Mouse (Mus musculus) cerebellum, postnatal 36 days (tissue): Measurements from ENCODE around the gene Gse1.

Experiments used
- DNase-seq, 2 experiments: peaks; one replicate each; pipeline ENCODE4 v3.0.0; 2021 to 2022; ENCODE audit warnings: mixed read lengths in 2 of 2

The Gse1 gene

DNA sequence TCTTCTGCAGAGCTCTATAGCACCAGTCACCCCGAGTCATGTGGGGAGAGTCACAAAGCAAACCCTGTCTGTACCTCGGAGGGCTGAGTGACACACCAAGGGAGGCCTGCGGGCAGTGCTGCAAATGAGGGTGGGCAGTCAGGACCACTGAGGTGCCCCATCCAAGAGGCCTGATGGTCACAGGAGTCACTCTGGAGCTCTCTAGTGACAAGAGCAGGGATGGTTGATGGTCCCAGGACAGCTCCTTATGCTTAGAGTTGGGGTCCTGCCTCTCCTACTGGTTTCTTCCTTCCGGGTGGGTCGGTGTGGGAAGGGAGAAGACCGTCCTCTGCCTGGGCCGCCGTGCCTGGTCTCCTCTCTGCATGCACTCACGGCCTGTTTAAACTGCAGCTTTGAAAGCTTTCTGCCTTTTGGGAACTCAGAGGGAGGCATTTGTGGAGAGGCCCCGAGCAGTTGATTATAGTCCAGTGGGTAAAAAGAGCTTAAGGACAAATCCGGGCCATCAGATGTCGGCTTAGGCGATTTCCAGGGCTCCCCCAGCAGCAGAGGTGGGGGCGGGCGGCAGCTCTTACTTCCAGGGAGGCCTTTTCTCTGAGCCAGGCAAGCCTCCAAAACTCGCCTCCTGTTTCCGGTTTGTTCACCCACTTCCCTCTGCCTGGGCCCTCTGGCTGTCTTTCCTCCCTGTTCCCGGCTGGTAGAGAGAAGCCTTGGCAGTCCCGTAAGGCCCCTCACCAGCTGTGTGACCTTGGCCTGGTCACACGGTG lies 198.5 kb downstream of the Gse1 start:
- DNase-seq, result peak; percentile 56 to 61

DNA sequence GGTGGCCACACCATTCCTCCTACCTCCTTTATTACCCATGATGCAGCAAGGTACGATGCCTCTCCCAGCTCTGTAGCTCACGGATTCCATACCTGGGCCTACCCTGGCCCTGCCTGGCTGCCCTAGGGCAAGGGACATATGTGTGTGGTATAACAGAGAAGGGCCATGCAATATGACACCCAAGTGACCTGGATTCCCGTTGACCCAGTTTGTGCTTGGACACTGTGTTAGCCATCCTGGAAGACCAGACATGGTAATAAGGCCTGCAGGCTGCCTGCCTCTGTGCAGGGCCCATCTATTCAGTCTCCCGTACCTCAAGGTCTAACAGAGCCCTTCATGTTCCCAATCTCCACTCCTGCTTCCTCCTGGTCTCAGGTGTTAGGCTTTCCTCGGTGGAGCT lies 200.2 kb downstream of the Gse1 start:
- DNase-seq, result no peak

GRCm38 (mm10) chr8:120429116-120429515 lies 200.9 kb downstream of the Gse1 start:
- no peak for DNase-seq

GRCm38 (mm10) chr8:120431042-120431441 lies 202.8 kb downstream of the Gse1 start:
- DNase-seq, result peak; percentile 48 to 53

- no peak for DNase-seq
These were observed 204.2 kb downstream of the Gse1 start for GRCm38 (mm10) chr8:120432438-120432837.

DNA sequence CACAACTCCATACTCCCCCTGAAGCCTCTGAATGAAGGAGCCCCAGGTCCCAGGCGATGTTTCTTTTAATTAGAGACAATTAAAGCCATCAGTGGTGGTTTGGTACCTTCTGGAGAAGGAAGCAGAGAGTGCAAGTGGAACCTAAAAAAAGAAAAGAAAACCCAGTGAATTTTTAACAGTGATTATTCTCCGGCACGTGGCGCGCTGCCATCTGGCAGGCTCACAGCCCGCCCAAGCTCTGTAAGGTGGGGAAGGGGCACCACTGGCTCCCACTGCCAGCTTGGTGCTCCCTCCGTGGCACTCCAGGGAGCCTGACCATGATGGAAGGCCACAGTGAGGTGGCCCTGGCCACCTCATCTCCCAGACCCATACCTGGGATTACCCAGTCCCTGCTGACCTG lies 204.9 kb downstream of the Gse1 start:
- no peak for DNase-seq

DNA sequence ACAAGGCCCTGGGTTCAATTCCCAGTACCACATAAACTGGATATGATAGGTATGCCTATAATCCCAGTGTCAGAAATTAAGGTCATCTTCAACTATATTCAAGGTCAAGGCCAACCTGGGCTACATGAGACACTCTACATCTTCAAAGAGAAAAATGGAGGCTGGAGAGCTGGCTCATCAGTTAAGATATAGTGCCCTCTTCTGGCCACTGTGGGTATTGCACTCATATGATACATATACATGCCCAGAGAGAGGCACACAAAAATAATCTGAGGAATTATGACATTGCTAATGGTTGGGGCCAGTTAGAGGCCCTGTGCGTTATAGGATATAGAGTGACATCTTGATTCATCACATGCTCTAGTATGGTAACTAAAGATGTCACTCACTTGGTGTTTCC lies 205.5 kb downstream of the Gse1 start:
- DNase-seq, result no peak

- DNase-seq, result no peak
These were observed 207.5 kb downstream of the Gse1 start for GRCm38 (mm10) chr8:120435781-120436180.

DNA sequence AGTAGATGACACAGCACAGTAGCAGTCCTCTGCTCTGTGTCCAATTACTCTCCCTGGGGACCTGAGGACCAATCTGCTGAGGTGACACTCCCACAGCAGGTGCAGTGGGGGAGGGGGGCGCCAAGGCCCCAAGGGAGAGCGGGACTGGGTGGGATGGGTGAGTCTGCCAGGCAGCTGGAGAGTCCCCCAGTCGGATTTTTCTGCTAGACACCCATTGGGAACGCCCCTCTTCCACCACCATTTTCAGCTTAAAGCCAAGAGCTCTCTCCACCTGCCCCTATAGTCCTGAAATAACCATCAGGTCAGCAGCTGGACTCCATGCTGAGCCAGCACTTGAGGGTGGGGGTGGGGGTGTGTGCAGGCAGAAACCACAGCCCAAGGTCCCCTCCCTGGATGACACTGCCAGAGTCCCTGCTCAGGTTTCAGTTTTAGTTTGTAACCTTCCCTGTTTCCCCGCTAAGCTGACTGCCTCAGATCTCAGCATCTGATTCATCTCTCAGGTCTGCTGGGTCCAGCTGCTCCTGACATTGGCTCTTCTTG lies 208.3 kb downstream of the Gse1 start:
- no peak for DNase-seq

DNA sequence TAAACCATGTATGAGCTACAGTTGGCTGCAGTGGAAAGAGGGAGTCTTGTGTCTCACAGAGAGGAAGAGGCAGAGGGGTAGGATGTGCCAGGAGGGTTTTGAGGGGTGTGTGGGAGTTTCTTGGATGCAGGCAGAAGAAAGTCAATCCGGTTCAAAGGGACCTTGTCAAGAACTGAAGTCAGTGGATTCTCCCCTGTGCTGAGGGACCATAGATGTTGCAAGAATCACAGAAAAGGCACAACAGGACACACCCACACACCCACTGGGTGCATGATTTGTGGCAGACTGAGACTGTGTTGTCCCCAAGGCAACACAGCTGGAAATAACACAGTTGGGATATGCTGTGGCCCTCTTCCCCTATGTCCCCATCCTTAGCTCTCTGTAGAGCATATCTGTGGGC lies 209.0 kb downstream of the Gse1 start:
- no peak for DNase-seq

DNA sequence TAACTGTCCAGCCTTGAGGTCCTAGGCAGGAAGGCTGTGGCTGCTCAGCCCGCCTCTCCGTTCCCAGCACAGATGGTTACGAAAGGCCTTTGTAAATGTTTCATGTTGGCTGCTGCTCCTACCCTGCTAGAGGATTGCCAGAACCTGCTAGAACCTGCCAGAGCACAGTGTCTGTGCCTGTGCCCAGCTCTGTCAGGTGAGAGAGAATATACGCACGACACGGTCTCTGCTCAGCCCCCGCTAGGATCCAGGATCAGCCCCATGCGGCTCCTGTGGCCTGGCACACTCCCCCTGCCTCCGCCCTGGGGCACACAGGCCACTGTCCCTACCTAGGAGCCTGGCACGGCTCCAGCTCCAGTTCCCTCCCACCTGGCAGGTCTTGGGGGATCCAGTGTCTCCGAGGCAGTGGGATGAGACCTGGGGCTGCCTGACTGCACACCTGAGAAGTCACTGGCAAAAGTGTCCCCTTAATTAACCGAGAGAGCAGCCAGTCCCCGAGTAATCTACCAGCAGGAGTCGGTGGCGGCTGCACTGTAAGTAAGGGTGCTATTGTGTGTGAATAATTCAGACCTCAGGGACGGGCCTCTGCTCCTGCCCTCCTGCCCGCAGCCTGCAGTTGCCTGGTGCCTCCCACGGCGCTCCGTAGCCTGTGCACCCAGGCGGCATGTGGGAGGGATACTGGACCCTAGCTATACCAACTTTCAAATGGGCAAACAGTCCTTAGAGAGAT lies 209.6 kb downstream of the Gse1 start:
- peak; percentile 77 to 79 for DNase-seq

GRCm38 (mm10) chr8:120439309-120439708 lies 211.1 kb downstream of the Gse1 start:
- peak in 1 of 2 experiments; percentile 31 for DNase-seq

GRCm38 (mm10) chr8:120440739-120441138 lies 212.5 kb downstream of the Gse1 start:
- DNase-seq, result no peak

DNA sequence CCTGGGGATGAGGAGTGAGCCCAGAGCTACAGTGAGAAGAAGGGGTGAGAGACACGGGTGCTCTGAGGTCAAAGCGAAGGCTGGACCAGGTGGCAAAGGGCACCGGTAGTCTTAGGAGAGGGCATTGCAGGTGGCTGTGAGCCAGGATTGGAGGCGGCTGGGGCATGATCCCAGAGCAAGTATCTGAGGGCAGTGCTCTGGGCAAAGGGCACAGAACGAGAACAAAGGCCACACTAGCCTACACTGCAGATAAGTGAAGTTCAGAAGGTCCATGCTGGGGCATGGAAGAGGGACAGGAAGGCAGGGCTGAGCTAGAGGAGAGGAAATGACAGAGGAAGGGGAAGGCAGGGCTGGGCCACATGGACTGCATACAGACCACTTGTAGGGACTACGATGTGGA lies 213.4 kb downstream of the Gse1 start:
- no peak for DNase-seq

DNA sequence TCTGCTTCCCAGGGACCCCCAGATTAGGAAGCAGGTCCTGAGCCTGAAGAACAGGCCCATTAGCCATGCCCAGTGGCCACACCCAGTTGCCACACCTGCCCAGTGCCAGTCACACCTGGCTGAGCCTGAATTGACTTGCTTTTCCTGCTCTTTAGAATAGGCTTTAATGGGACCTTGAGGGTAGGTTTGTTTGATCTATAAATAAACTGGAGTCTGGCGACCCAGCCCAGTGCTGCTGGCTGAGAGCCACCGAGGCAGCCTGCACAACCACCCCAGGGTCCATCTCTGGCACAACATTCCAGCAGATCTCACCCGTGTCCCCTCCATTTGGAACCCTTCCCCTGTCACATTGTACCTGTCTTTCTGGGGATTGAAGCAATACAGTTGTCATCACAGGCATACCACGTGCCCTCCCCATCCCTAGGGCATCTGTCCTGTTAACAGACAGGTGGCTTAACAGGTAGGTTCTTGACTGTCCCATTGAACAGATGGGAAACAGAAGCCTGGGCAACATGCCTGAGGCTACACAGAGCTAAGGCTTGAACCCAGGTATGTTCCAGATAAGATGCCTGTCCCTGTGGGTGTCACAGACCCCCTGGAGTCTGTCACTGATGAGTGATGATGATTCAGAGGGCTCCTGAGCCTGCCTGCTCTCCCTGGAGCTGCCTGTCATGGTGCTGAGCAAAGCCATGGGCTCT lies 214.2 kb downstream of the Gse1 start:
- no peak for DNase-seq

DNA sequence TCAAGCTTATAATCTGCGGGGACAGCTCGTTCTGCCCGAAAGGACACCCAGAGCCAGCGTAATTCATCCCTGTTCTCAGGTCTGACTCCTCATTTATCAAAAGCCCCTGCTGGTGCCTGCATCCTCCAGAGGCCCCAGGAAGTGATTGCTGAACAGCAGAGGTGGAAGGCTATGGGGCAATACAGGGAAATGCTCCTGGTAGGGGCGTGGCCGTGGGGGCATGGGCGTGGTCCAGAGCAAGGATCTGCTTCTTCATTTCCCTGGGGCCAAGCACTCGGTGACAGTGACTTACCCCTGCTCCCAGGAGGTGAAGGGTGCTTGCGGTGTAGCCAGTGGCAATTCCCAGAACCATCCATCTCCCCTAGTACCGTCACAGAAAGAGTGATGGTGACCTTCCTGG lies 217.0 kb downstream of the Gse1 start:
- DNase-seq, result no peak

DNA sequence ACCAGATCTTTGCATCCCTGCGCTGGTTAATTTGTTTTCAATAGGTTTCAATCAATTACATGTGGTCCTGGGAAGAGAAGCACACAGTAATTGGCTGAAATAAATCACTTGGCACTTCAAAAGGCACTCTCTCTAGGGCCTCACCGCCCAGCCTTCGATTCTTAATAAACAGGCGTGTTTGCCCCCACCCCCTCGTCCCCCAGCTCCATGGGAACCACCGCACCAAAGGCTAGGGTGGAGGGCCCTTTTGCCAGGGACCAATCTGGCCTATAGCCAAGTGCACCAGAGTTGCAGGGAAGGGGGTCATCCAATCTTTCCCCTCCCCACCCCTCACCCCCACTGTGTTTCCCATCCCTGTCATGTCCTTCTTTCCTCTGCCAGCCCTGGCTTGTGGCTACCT lies 219.9 kb downstream of the Gse1 start:
- DNase-seq, result no peak

DNA sequence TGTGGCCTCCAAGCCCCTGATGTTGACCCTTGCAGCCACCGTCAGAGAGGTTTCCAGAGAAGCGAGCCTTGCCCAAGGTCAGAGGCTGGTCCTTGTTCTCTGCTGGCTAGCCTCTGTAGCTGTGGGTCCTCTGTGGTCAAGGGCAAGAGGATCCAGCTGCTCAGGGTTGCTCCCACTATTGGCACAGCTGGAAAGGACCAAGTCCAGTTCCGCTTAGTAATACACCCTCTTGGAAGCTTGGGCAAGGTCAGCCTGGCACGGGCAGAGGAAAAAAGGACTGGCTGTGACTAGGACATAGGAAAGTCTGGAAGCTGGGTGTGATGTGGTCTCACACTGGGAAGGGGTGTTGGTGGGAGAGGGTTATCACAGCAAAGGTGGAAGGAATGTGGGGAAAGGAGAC lies 220.9 kb downstream of the Gse1 start:
- no peak for DNase-seq

GRCm38 (mm10) chr8:120449608-120450031 lies 221.4 kb downstream of the Gse1 start:
- DNase-seq, result no peak

DNA sequence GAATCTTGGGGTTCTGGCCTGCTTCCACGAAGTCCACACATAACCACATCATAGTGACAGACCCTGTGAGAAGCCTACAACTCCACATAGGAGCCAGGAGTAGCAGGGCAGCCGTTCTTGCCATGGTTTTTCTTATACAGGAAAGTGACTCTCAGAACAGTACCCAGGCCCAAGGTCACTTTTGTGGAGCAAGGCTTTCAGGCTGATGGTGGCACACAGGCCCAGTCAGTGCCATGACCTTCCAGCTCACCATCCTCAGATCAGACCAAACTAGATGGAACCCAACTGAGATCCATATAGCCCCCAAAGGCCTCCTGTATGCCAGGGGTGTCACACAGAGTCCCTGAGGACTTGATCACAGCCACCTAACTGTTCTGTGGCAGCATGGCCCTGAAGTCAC lies 223.9 kb downstream of the Gse1 start:
- DNase-seq, result no peak

DNA sequence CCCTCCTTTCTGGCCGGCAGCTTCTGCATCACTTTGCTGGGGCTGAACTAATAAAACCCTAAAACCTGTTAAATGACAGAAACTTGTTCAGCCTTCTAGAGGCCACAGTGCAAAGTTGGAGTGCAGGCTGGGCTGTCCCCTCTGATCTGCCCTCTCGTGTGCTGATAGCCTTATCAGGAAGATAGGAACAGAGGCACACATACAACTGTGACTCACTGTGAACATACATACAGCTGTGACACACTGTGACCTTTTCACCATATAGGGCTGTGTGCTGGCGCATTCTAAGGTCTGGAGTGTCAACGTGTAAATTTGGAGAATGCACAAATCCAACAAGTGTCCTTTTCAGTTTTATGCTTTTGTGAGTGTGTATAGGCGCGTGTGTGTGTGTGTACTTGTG lies 226.1 kb downstream of the Gse1 start:
- DNase-seq, result no peak

DNA sequence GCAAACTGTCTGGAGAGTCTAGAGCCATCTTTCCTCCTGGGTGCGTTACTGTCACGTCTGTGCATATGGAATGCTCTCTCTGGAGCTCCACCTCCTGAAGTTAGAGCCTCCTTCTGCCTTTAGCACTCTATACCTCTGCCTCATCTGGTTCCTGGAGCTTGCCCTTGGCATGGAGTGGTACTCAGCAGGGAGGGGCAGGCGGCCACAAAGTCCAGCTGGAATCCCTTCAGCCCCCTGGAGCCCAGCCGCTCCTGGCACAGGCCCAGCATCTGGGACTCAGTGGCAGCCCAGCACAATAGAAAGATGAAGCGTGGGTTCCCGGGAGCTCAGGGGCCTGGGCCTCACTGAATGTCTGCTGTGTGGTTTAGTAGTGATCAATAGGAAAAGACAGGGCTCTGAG lies 232.1 kb downstream of the Gse1 start:
- no peak for DNase-seq

DNA sequence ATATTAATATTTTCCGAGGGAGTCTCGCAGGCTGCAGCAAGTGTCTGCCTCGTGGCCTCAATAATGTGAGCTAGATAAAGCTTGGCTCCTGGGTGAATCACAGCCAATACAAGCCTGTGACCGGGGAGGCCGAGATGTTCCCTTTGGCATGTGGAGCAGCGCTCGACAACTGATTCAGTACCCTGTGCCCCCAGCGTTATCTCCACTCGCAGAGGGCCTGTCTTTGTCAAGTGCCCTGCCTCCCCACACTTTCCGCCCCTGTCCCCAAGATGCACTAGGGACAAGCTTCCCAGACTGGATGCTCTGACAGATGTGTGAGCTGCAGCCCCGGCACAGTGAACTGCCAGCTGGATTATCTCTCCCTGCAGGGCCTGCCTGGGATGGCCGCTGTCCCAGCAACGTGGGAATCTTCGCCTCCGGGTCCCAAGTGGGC lies 233.9 kb downstream of the Gse1 start:
- no peak for DNase-seq

DNA sequence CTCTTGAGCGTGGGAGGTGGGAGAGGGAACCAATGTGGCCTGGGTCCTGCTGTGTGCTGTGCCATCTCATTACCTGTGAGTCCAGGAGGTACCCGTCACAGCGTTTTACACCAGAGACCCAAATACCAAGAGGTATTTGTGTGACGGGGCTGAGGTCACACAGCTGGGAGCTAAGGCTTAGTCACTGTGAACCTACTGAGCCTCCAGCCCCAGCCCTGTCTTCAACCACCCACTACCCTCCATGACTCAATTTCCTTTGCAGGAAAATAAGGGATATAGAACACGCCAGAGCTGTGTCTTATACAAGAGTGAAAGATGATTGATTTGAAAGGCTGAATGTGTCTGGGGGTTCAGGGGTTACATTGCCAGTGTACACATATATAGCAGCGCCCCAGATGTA lies 234.4 kb downstream of the Gse1 start:
- no peak for DNase-seq
